Mouse (Mus musculus): ENCODE results near the gene Map1s.

- TF ChIP-seq EP300 (IDR thresholded peaks at IDR 0.05; ENCODE audit: low read depth) (no peak), CTCF (IDR thresholded peaks at IDR 0.05; ENCODE audit: low read depth) (no peak)
Measured at GRCm38 (mm10) chr8:70871195-70871807, 34.4 kb upstream of the Map1s start.

Measured in liver, embryonic 14.5 days (tissue).